Mouse (Mus musculus): ENCODE data around the gene Nox4. TPM values are rescaled to one million over a fixed set of nuclear protein-coding genes. Genes with fewer than 3 reads are reported as not detected.

Gene Nox4
- polyA plus RNA-seq (2012; ENCODE audit: insufficient read depth, low replicate concordance), result not detected in 2 replicates

DNA sequence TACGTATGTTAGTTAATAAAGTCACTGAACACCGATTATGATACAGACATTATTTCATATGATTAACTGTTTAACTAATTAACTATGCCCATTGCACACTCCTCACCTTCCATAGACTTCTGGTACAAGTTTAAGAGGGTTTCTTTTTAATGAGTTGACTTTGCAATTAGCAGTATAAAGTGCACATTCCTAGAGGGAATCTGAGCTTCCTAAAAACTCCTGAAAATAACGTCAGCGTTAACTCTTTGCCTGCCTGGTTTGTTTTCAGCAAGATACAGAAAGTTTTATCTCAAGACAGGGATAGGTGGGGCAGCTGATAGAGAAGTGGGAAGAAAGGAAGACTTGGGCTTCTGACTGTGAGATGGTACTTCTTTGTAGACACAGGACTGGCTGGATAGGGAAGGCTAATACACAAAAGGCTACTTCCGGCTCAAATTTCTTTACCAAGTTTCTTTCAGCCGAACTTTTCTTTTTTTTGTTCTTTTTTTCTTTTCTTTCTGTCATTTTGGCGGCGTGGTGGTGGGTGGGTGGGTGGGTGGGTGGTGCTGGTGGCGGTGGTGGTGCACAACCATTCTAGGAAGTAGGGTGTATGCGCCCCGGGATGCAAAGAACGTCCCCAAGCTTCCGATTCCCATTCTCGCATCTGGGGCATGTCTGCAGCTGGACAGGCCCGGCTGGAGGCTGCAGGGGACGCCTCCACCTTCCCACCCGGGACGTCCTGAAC lies at the start of gene Nox4:
Nox4 (plus strand) TSS at position 241 of the 724 bp plus-strand sequence.
- Histone ChIP-seq H3K27me3 (replicated peaks) (peaks cover 3% of the 10 kb centered on the region), H3K36me3 (replicated peaks; ENCODE audit: low read length) (no peaks in the 10 kb centered on the region), H3K4me1 (0 out of 2 replicates have a peak, but pooled peaks cover 4% of the 10 kb centered on the region), H3K4me3 (replicated peaks) (peak within 1 kb of the TSS; percentile 60), H3K9me3 (no peaks in the 10 kb centered on the region; the same call in 1 of the 2 replicates)
- TF ChIP-seq GATA1 (IDR thresholded peaks at IDR 0.05; ENCODE audit: borderline replicate concordance, low read length) (no peak), FLI1 (IDR thresholded peaks at IDR 0.05; ENCODE audit: low read length) (no peak)

- no peaks in the 10 kb centered on the region for H3K36me3 ChIP-seq (replicated peaks; ENCODE audit: low read length)
- no peaks in the 10 kb centered on the region for H3K27me3 ChIP-seq (replicated peaks)
- TF ChIP-seq FLI1 (IDR thresholded peaks at IDR 0.05; ENCODE audit: low read length) (no peak), GATA1 (IDR thresholded peaks at IDR 0.05; ENCODE audit: borderline replicate concordance, low read length) (no peak)
- no peak overlapping the region for H3K4me3 ChIP-seq (replicated peaks)
- H3K4me1 ChIP-seq, result no peaks in the 10 kb centered on the region
- no peaks in the 10 kb centered on the region for H3K9me3 ChIP-seq
These were observed 41.1 kb upstream of the Nox4 start for GRCm38 (mm10) chr7:87204751-87205150.

- Histone ChIP-seq H3K4me3 (replicated peaks) (no peak overlapping the region), H3K9me3 (no peaks in the 10 kb centered on the region), H3K36me3 (replicated peaks; ENCODE audit: low read length) (no peaks in the 10 kb centered on the region), H3K27me3 (replicated peaks) (no peaks in the 10 kb centered on the region), H3K4me1 (no peaks in the 10 kb centered on the region)
- TF ChIP-seq GATA1 (IDR thresholded peaks at IDR 0.05; ENCODE audit: borderline replicate concordance, low read length), result no peak
- no peak for TF ChIP-seq FLI1 (IDR thresholded peaks at IDR 0.05; ENCODE audit: low read length)
These were observed 24.2 kb upstream of the Nox4 start for GRCm38 (mm10) chr7:87221712-87222111.

DNA sequence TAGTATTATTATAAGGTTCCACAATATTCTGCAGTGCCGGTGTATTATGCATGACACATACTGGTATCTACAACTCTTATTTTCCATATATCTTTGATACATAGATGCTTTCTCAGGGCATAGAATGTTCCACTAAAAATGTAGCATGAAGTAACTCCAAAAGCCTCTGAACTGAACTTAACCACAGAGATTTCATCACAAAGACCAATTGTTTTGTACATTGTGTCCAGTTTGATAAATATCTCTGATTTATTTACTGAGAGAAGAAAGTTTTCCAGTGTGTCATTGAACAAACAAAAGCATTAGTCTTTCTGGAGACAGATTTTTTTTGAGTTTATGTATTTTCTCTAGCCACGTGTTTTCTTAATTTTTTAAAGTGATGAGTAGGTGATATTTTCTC lies 23.1 kb upstream of the Nox4 start:
- H3K4me1 ChIP-seq, result no peaks in the 10 kb centered on the region
- H3K4me3 ChIP-seq (replicated peaks), result no peak overlapping the region
- no peaks in the 10 kb centered on the region for H3K9me3 ChIP-seq
- no peaks in the 10 kb centered on the region for H3K27me3 ChIP-seq (replicated peaks)
- no peaks in the 10 kb centered on the region for H3K36me3 ChIP-seq (replicated peaks; ENCODE audit: low read length)
- TF ChIP-seq FLI1 (IDR thresholded peaks at IDR 0.05; ENCODE audit: low read length), result no peak

GRCm38 (mm10) chr7:87225617-87226016 lies 20.3 kb upstream of the Nox4 start:
- Histone ChIP-seq H3K4me3 (replicated peaks) (no peak overlapping the region), H3K36me3 (replicated peaks; ENCODE audit: low read length) (no peaks in the 10 kb centered on the region), H3K27me3 (replicated peaks) (no peaks in the 10 kb centered on the region), H3K4me1 (no peaks in the 10 kb centered on the region), H3K9me3 (no peaks in the 10 kb centered on the region)
- TF ChIP-seq FLI1 (IDR thresholded peaks at IDR 0.05; ENCODE audit: low read length), result no peak
- no peak for TF ChIP-seq GATA1 (IDR thresholded peaks at IDR 0.05; ENCODE audit: borderline replicate concordance, low read length)

DNA sequence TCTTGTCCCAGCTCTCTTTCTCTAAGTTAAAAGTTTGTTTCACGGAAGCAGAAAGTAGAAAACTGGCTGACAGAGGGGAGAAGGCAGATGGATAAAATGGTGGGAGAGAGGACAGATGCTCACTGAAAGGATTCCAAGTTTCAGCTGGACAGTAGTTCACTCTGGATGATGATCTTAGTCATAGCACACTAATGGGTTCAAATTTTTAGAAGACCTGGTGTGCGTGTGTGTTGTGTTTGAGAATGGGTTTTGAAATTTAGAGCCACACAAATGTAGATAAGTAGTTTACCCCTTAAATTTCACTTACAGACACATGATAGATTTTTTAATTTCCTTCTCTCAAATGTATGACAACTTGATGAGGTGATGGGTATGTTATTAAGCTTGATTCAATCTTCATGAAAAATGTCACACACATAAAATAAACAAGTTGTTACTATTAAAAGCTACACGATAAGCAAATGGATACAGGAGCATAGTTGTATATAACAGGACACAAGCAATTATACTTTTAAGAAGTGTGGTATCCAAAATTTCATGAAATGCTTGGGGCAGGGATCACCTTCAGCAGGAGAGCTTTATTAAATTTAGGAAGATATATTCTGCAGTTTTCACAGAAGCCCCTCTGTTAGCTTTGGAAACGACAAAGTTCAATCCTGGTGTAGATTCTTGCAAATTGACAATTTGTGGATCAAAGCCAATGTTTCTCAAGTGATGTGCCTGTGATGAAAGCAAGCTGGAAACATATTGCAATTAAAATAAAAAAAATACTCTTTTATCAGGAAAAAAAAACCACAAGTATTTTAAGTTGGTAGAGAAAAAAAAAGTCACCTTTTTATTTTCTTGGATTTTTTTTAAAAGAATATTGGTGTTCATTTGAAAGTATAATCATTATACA lies 18.6 kb upstream of the Nox4 start:
- no peak for TF ChIP-seq GATA1 (IDR thresholded peaks at IDR 0.05; ENCODE audit: borderline replicate concordance, low read length)
- no peak for TF ChIP-seq FLI1 (IDR thresholded peaks at IDR 0.05; ENCODE audit: low read length)
- Histone ChIP-seq H3K27me3 (replicated peaks) (no peaks in the 10 kb centered on the region), H3K9me3 (no peaks in the 10 kb centered on the region), H3K4me1 (no peaks in the 10 kb centered on the region), H3K36me3 (replicated peaks; ENCODE audit: low read length) (no peaks in the 10 kb centered on the region), H3K4me3 (replicated peaks) (no peak overlapping the region)

GRCm38 (mm10) chr7:87229502-87229901 lies 16.4 kb upstream of the Nox4 start:
- no peaks in the 10 kb centered on the region for H3K4me1 ChIP-seq
- no peak overlapping the region for H3K4me3 ChIP-seq (replicated peaks)
- H3K9me3 ChIP-seq, result no peaks in the 10 kb centered on the region
- H3K27me3 ChIP-seq (replicated peaks), result no peaks in the 10 kb centered on the region
- no peaks in the 10 kb centered on the region for H3K36me3 ChIP-seq (replicated peaks; ENCODE audit: low read length)
- no peak for TF ChIP-seq GATA1 (IDR thresholded peaks at IDR 0.05; ENCODE audit: borderline replicate concordance, low read length)

DNA sequence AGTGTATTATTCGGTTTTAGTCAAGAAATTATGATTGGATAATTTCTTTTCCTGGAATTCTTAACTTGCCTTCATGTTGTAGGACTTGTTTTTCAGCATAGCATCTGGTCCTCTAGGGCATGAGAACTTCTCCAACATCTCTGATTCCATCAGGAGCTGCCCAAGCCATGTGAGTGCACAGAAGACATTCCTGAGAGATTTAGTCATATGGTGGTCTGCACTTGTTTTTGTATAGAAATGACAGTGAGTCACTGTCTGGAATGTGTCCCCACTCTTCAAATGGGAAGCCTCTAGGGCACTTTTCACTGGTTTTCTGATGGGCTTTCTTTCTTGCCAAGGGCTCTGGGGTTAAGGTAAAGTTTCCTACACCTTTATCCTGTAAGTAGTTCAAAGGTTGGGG lies 4.8 kb upstream of the Nox4 start:
- H3K9me3 ChIP-seq, result no peaks in the 10 kb centered on the region
- H3K4me1 ChIP-seq, result no peaks in the 10 kb centered on the region
- H3K27me3 ChIP-seq (replicated peaks), result no peaks in the 10 kb centered on the region
- no peak for TF ChIP-seq GATA1 (IDR thresholded peaks at IDR 0.05; ENCODE audit: borderline replicate concordance, low read length)
- no peak for TF ChIP-seq FLI1 (IDR thresholded peaks at IDR 0.05; ENCODE audit: low read length)
- H3K36me3 ChIP-seq (replicated peaks; ENCODE audit: low read length), result no peaks in the 10 kb centered on the region
- no peak overlapping the region for H3K4me3 ChIP-seq (replicated peaks)

DNA sequence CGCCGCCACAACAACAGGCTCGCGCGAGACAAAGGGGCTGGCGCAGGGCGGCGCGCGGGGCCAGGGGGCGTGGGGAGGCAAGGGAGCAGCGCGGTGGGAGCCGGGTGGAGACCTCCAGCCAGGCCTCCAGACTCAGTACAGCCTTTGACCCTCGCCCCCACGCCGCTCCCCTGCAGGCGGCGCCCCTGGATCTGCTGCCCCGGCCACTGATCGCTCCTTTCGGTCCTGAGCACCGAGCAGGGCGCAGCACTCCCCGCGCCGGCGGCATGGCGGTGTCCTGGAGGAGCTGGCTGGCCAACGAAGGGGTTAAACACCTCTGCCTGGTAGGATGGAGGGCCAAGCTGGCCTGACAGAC lies 661 bp downstream of the Nox4 start:
- H3K4me3 ChIP-seq (replicated peaks), result peak overlapping the region; percentile 60
- 0 out of 2 replicates have a peak, but pooled peaks cover 4% of the 10 kb centered on the region for H3K4me1 ChIP-seq
- H3K36me3 ChIP-seq (replicated peaks; ENCODE audit: low read length), result no peaks in the 10 kb centered on the region
- TF ChIP-seq FLI1 (IDR thresholded peaks at IDR 0.05; ENCODE audit: low read length) (no peak), GATA1 (IDR thresholded peaks at IDR 0.05; ENCODE audit: borderline replicate concordance, low read length) (no peak)
- peaks cover 3% of the 10 kb centered on the region for H3K27me3 ChIP-seq (replicated peaks)
- no peaks in the 10 kb centered on the region; the same call in 1 of the 2 replicates for H3K9me3 ChIP-seq

- 0 out of 2 replicates have a peak, but pooled peaks cover 4% of the 10 kb centered on the region for H3K4me1 ChIP-seq
- no peaks in the 10 kb centered on the region for H3K36me3 ChIP-seq (replicated peaks; ENCODE audit: low read length)
- TF ChIP-seq GATA1 (IDR thresholded peaks at IDR 0.05; ENCODE audit: borderline replicate concordance, low read length) (no peak), FLI1 (IDR thresholded peaks at IDR 0.05; ENCODE audit: low read length) (no peak)
- peak overlapping the region; percentile 60 for H3K4me3 ChIP-seq (replicated peaks)
- H3K9me3 ChIP-seq, result no peaks in the 10 kb centered on the region; the same call in 1 of the 2 replicates
- H3K27me3 ChIP-seq (replicated peaks), result peaks cover 3% of the 10 kb centered on the region
These were observed 1.0 kb downstream of the Nox4 start for GRCm38 (mm10) chr7:87246940-87247339.
